Mouse (Mus musculus): ENCODE results near the gene Lhx2.

DNA sequence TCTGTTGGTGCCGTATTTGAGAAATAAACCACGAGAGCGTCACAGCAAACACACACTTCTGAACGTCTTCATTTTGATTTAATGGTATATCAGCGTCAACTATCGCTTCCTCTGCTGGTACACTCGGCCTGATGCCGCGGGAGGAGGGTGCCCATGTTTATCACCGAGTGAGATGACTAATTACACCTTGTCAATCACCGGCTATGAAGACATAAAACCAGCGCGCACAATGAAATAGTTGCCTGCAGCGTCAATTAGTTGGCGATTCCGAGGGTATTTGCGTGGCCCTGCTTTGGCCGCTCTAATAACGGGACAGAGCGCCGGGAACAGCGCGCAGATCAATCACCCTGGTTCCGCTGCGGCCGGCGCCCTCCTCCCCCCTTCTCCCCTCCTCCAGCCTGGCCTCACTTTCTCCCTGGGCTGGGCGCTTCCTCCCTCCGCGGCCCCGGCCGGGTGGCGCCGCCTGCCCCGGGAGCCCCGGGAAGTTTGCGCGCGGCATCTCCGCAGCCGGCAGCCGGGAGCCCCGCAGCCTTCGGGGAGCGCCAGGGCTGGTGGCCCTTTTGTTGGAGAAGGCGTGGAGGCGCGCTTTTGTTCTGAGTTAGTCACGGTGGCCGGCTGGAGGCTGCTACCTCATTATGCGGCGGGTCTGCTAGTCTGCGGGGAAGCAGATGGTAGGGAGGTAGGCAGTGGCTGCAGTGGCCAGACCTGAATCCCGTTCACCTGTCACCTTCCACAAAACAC is 8.9 kb downstream of the Lhx2 start:
- TF ChIP-seq CTCF (IDR thresholded peaks at IDR 0.05; ENCODE audit: insufficient read depth, low read depth, low read length), result no peak
- no peak for TF ChIP-seq POLR2A (IDR thresholded peaks at IDR 0.05; ENCODE audit: insufficient read depth, low read depth, low read length)

Measured in olfactory bulb, adult 2 months (tissue).